Mouse (Mus musculus) small intestine, adult 2 months (tissue): ENCODE data around the gene Cwc22. TPM values are rescaled to one million over a fixed set of nuclear protein-coding genes. Genes with fewer than 3 reads are reported as not detected.

Source experiments
- H3K27ac ChIP-seq: fragments of 200-500 bp; 2 replicates; pipeline ENCODE4 v1.5.1; 2012; ENCODE audit warnings: low read depth, low read length, control low read depth, inconsistent platforms; ENCODE audit not compliant: insufficient read depth
- H3K27me3 ChIP-seq: fragments of 200-500 bp; 2 replicates; pipeline ENCODE4 v1.6.1; 2012; ENCODE audit warnings: mild to moderate bottlenecking, moderate library complexity, low read length, inconsistent platforms; ENCODE audit not compliant: control insufficient read depth, insufficient read depth
- H3K36me3 ChIP-seq: fragments of 200-500 bp; 2 replicates; pipeline ENCODE4 v1.6.1; 2012; ENCODE audit warnings: mild to moderate bottlenecking, low read length, control low read depth, inconsistent platforms; ENCODE audit not compliant: control insufficient read depth, insufficient read depth
- H3K4me1 ChIP-seq: fragments of 200-500 bp; 2 replicates; pipeline ENCODE4 v1.6.1; 2012; ENCODE audit warnings: low read length, inconsistent platforms, mixed read lengths; ENCODE audit not compliant: control insufficient read depth, insufficient read depth, insufficient read length
- H3K4me3 ChIP-seq: fragments of 200-500 bp; 2 replicates; pipeline ENCODE4 v1.5.1; 2012; ENCODE audit warnings: low read depth, mild to moderate bottlenecking, control low read depth, inconsistent platforms, low read length, moderate library complexity
- CTCF ChIP-seq: fragments of 200-500 bp; IDR thresholded peaks from 2 replicates; pipeline ENCODE4 v1.5.1; 2012; ENCODE audit warnings: low read depth, mild to moderate bottlenecking, control low read depth, inconsistent platforms, low read length, moderate library complexity, mixed read lengths; ENCODE audit not compliant: insufficient replicate concordance, insufficient read length; ENCODE audit errors: extremely low read depth
- POLR2A ChIP-seq: fragments of 200-500 bp; IDR thresholded peaks from 2 replicates; pipeline ENCODE4 v1.6.1; 2012; ENCODE audit warnings: low read depth, mild to moderate bottlenecking, control low read depth, inconsistent platforms, low read length, moderate library complexity
- WGBS: fragments of 180-500 bp; shearing (Covaris S2); methylation state at CpG from one replicate; pipeline ENCODE4 v1.1.7; 2018; 5-methylcytosine and 5-hydroxymethylcytosine counted together
- polyA plus RNA-seq: library from polyadenylated mRNA; depleted of rRNA; stranded (reverse); fragments of >200 nt; gene quantifications from 2 replicates; pipeline ENCODE4 v1.2.3, GENCODE M21; 2012

Gene Cwc22
- polyA plus RNA-seq, 1 experiment: 0.91 TPM

DNA sequence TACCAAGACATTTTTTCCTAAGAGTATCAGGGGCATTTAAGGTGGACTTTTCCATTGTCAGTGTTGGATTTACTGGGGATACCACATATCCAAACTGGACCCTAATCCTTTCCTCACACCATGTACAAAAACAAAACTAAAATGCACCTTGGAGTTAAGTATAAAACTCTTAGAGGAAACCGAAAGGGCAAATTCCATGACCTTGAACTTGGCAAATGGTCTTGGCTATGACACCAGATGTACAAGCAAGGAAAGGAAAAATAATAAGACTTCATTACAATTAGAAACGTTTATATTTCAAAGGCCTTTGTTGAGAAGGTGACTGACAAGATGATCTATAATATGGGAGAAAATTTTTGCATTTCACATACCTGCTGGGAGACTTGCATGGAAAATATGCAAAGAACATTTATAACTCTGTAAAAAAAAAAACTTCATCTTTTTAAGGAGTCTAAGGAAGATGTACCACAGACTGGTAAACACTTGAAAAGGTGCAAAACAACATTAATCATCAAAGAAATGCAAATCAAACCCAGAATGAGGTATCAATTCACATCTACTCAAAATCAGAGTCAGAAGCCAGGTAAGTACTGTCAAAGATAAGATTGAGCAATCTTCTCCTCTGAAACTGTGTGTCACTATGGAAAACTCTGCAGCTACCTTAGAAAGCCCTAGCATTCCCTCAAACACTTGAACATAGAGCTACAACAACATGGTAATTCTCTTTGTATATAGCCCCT is 40.0 kb upstream of the Cwc22 start:
- Histone ChIP-seq H3K27ac (no peak overlapping the region), H3K4me3 (no peak overlapping the region), H3K27me3 (no peaks in the 10 kb centered on the region), H3K36me3 (no peaks in the 10 kb centered on the region), H3K4me1 (no peaks in the 10 kb centered on the region)
- WGBS: 65% methylated on average over 2 of the region's 2 CpGs
- TF ChIP-seq POLR2A (no peak), CTCF (no peak)

DNA sequence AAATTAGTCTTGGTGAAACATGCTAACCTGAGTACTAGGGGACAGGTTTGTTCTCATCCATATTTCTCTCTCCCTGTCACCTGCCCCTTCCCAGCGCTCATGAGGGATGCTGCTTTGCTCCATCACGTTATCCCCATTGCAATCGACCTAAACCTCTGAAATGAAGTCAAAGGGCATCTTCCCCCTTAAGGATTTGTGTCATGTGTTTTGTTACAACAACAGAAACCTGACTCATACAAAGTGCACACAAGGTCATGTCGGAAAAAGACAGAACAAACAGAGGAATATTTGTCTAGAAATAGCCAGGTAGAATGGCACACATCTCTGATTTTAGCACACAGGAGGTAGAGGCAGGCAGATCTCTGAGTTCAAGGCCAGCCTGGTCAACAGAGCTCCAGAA is 38.0 kb upstream of the Cwc22 start:
- no peak overlapping the region for H3K4me3 ChIP-seq
- no peaks in the 10 kb centered on the region for H3K36me3 ChIP-seq
- no peak overlapping the region for H3K27ac ChIP-seq
- no peak for TF ChIP-seq CTCF
- no peak for TF ChIP-seq POLR2A
- H3K27me3 ChIP-seq: no peaks in the 10 kb centered on the region
- H3K4me1 ChIP-seq: no peaks in the 10 kb centered on the region
- WGBS: 64% methylated on average over 4 of the region's 4 CpGs

DNA sequence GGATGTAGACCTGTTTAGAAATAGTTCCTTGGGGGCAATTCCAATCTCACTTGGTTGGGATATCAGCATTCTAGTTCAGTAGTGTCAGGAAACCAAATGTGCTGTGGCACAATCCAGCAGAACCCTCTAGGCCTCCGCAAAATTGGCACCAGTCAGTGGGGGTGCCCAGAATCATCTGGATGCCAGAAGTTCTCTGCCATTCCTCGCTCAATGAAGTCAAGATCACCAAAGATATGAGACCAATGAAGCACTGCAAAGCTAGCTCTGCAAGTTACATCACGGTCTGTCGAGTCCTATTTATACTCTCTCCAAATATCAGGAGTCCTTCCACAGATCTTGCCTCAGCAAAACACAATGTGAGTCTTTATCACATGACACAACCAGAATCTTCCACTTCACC is 35.7 kb upstream of the Cwc22 start:
- WGBS: 85% methylated on average over 4 of the region's 4 CpGs
- no peaks in the 10 kb centered on the region for H3K27me3 ChIP-seq
- no peaks in the 10 kb centered on the region for H3K36me3 ChIP-seq
- TF ChIP-seq POLR2A (no peak), CTCF (no peak)
- H3K27ac ChIP-seq: no peak overlapping the region
- H3K4me1 ChIP-seq: no peaks in the 10 kb centered on the region
- H3K4me3 ChIP-seq: no peak overlapping the region

DNA sequence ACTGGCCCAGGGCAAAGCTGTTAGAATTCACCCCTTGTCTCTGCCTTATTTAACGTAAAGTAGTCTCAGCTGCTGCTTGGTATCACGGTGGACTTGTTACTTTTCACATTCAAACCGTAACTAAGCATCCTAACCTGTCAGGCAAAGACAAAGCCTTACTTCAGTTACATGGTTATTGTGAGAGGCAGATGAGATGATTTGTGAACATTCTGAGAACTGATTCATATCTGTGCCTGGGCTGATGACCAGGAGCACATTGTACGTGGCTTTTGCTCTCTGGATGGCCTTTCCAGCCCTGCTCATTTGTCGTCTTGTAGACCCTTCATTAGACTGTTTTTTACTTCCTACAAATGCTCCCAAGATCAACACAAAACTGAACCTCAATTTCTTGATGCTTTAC is 34.5 kb upstream of the Cwc22 start:
- H3K4me3 ChIP-seq: no peak overlapping the region

DNA sequence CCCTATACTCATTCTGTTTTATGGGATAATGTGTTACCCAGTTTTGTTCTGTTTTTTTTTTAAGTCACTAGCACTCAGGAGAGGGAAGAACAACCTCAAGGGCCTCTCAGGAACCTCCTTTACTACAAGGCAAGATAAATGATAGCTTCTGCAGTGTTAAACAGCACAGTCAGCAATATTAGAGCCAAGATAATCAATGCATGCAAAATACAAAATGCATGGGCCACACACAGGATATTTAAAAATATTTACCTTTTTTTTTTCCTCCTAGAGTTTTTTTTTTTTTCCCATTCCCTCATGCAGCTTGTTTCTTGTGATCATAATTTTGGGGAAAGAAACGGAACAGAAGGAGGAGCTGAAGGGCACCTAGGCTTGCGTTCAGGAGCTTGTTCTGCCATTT is 33.3 kb upstream of the Cwc22 start:
- Histone ChIP-seq H3K27ac (no peak overlapping the region), H3K36me3 (no peaks in the 10 kb centered on the region), H3K4me3 (no peak overlapping the region), H3K27me3 (no peaks in the 10 kb centered on the region), H3K4me1 (no peaks in the 10 kb centered on the region)
- WGBS: 89% methylated on average over 2 of the region's 2 CpGs
- TF ChIP-seq CTCF (no peak), POLR2A (no peak)

More for the DNA sequence above, 34.5 kb upstream of the Cwc22 start:
- Histone ChIP-seq H3K27ac (no peak overlapping the region), H3K36me3 (no peaks in the 10 kb centered on the region), H3K27me3 (no peaks in the 10 kb centered on the region), H3K4me1 (no peaks in the 10 kb centered on the region)
- TF ChIP-seq CTCF: no peak
- no peak for TF ChIP-seq POLR2A
- WGBS: 88% methylated on average over 5 of the region's 5 CpGs

DNA sequence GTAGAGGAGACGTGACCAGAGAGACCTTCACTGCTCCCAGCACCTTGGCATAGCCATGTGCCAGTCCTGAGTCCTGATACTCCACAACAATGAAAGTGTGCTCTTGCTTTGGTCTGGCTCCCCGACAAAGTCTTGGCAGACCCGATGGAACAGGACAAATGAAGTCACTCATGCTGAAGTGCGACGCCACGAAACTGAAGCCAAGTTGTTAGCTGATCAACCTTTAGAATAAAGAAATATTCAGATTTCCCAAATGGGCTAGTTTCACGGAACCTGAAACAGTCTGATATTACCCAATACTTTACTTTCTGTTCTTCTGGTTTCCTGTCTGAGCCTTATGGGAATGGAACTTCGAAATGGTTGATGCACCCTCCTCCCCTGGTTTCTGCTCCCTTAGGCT is 32.9 kb upstream of the Cwc22 start:
- H3K4me1 ChIP-seq: no peaks in the 10 kb centered on the region

DNA sequence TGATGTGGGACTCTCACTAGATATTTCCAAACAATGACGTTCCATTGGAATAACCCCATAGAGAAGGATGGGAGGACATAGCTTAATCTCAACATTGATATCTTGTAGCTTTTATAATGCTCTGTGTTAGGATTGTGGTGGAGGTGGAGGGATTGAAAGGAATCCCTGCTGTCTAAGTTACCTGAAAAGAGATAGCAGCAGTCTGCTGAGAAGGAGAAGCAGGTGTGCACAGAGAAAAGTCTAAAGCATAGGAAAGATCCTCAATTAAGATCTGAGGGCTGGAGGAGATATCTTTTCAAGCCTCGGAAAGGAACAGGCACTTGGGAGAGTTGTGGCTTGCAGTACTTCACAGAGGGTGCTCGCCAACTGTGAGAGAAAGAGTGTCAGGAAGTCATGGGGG is 32.1 kb upstream of the Cwc22 start:
- Histone ChIP-seq H3K4me3 (no peak overlapping the region), H3K27ac (no peak overlapping the region), H3K36me3 (no peaks in the 10 kb centered on the region), H3K4me1 (no peaks in the 10 kb centered on the region), H3K27me3 (no peaks in the 10 kb centered on the region)
- WGBS: 82% methylated on average over 3 of the region's 3 CpGs
- TF ChIP-seq POLR2A (no peak), CTCF (no peak)

More for the DNA sequence above, 32.9 kb upstream of the Cwc22 start:
- 87% methylated on average over 8 of the region's 8 CpGs for WGBS
- H3K27me3 ChIP-seq: no peaks in the 10 kb centered on the region
- TF ChIP-seq POLR2A (no peak), CTCF (no peak)
- no peak overlapping the region for H3K27ac ChIP-seq
- H3K36me3 ChIP-seq: no peaks in the 10 kb centered on the region
- H3K4me3 ChIP-seq: no peak overlapping the region

DNA sequence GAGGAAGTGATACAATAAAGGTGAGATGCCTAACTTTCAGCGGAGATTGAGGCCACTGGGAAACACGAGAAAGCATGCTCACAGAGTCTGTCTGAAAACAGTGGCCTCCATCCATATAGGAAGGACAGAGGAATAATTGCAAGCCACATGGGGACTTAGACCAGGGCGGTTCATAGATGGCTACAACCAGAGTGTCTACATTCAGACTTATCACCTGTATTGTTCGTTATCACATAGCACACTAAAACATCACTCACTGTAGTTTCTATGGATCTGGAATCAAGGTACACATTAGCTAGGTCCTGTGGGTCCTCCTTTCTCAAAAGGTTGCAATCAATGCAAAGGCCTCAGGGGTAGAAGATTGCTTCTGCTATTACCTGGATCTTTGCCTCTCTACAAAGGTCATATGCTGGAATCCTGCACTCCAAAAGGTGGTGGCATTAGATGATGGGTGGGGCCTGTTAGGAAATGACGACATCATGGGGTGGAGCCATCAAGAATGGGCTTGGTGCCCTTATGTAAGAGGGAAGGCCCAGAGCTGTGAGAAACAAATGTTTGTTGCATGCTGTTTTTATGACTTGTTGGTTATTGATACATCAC is 30.2 kb upstream of the Cwc22 start:
- Histone ChIP-seq H3K4me3 (no peak overlapping the region), H3K27ac (no peak overlapping the region), H3K27me3 (no peaks in the 10 kb centered on the region), H3K36me3 (no peaks in the 10 kb centered on the region), H3K4me1 (no peaks in the 10 kb centered on the region)
- TF ChIP-seq POLR2A: no peak
- no peak for TF ChIP-seq CTCF
- 81% methylated on average over 5 of the region's 5 CpGs for WGBS
